8 mouse cellular contexts compared by ENCODE assay signal in the genomic region with DNA sequence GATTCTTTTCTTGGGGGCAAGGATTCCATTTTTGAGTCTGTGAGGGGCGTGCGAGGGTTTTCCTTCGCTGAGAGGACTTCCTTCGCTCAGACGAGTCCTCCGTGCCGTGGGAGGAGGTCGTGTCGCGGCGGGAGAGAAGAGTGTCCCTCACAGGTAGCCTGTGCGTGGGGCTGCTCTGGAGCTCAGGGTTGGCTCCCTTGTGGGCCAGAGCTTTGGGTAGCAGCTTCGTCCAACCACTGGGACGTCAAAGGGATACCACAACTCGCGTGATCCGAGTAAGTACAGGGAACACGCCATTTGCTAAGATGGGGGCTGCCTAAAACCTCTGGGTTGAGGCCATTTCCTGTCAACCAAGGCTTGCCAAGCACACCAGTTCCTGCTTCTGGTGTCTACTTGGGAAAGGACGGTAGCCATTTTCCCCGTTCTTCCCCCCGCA. TPM values are rescaled to one million over a fixed set of nuclear protein-coding genes. Genes with fewer than 3 reads are reported as not detected.
DNase-seq lines count a peak whose midpoint lies in the region; ATAC-seq lines count a peak whose summit lies in the region.

No protein-coding gene starts in this region.

- peak; percentile 36; the same call in 1 of the 2 replicates for ATAC-seq in lung, embryonic 16.5 days (ENCODE audit: low read depth)
- peak; percentile 38; the same call in 1 of the 2 replicates for ATAC-seq in limb, embryonic 13.5 days (ENCODE audit: low FRiP score, low read depth)
- peak; percentile 18; the same call in 1 of the 2 replicates for ATAC-seq in stomach, embryonic 15.5 days (ENCODE audit: insufficient read depth, low FRiP score, low read depth)

- WGBS in lung, embryonic 16.5 days = 44% methylated on average over 21 of the region's 21 CpGs
- WGBS in forebrain, embryonic 10.5 days = 43% methylated on average over 21 of the region's 21 CpGs
- 54% methylated on average over 21 of the region's 21 CpGs for WGBS in limb, embryonic 13.5 days
- 41% methylated on average over 21 of the region's 21 CpGs for WGBS in stomach, embryonic 15.5 days

- peak overlapping the region; percentile 65 for H3K27ac ChIP-seq in lung, embryonic 16.5 days (ENCODE audit: low read length)
- H3K27ac ChIP-seq in forebrain, embryonic 10.5 days = peak overlapping the region; percentile 98
- H3K27ac ChIP-seq in limb, embryonic 13.5 days = peak overlapping the region; percentile 96
- peak overlapping the region; percentile 94 for H3K27ac ChIP-seq in stomach, embryonic 15.5 days

- DNase-seq in lung, adult 18-20 months = no peak
- no peak for DNase-seq in forebrain, embryonic 10.5 days (ENCODE audit: extremely low spot score, low spot score)
- DNase-seq in adrenal gland, postnatal 25 days = no peak
- DNase-seq in frontal cortex, postnatal 10 days (ENCODE audit: low spot score in 2 of 2) = no peak
- no peak for DNase-seq in lung, postnatal 10 days

- peaks cover 6% of the 10 kb centered on the region for H3K9me3 ChIP-seq in lung, embryonic 16.5 days (ENCODE audit: control insufficient read depth, low read length)
- peaks cover 4% of the 10 kb centered on the region for H3K9me3 ChIP-seq in forebrain, embryonic 10.5 days
- H3K9me3 ChIP-seq in limb, embryonic 13.5 days = 0 out of 2 replicates have a peak, but pooled peaks cover 6% of the 10 kb centered on the region
- H3K9me3 ChIP-seq in stomach, embryonic 15.5 days = no peaks in the 10 kb centered on the region

- H3K9ac ChIP-seq in lung, embryonic 16.5 days (ENCODE audit: low read length) = peak overlapping the region; percentile 85
- H3K9ac ChIP-seq in limb, embryonic 13.5 days = peak overlapping the region; percentile 77
- no peak overlapping the region for H3K9ac ChIP-seq in stomach, embryonic 15.5 days

- no peaks in the 10 kb centered on the region for H3K4me1 ChIP-seq in lung, embryonic 16.5 days (replicated peaks; ENCODE audit: control insufficient read depth, insufficient read depth, low read length)
- peaks cover 13% of the 10 kb centered on the region for H3K4me1 ChIP-seq in forebrain, embryonic 10.5 days
- H3K4me1 ChIP-seq in limb, embryonic 13.5 days = no peaks in the 10 kb centered on the region
- H3K4me1 ChIP-seq in stomach, embryonic 15.5 days = no peaks in the 10 kb centered on the region

- peak overlapping the region; percentile 80 for H3K4me2 ChIP-seq in lung, embryonic 16.5 days (ENCODE audit: low read depth, low read length)
- H3K4me2 ChIP-seq in limb, embryonic 13.5 days (replicated peaks) = peak overlapping the region; percentile 67
- H3K4me2 ChIP-seq in stomach, embryonic 15.5 days = peak overlapping the region; percentile 79

- H3K27me3 ChIP-seq in lung, embryonic 16.5 days (ENCODE audit: control insufficient read depth, insufficient read depth, low read depth, low read length) = peaks cover 15% of the 10 kb centered on the region
- H3K27me3 ChIP-seq in forebrain, embryonic 10.5 days (ENCODE audit: poor library complexity, severe bottlenecking) = peaks cover 49% of the 10 kb centered on the region
- H3K27me3 ChIP-seq in limb, embryonic 13.5 days = peaks cover 30% of the 10 kb centered on the region
- peaks cover 5% of the 10 kb centered on the region; the same call in 1 of the 2 replicates for H3K27me3 ChIP-seq in stomach, embryonic 15.5 days (replicated peaks)

- H3K4me3 ChIP-seq in lung, embryonic 16.5 days (ENCODE audit: low read length) = peak overlapping the region; percentile 73
- H3K4me3 ChIP-seq in forebrain, embryonic 10.5 days = peak overlapping the region; percentile 80
- peak overlapping the region; percentile 72 for H3K4me3 ChIP-seq in limb, embryonic 13.5 days
- peak overlapping the region; percentile 81 for H3K4me3 ChIP-seq in stomach, embryonic 15.5 days (replicated peaks)

- no peaks in the 10 kb centered on the region for H3K36me3 ChIP-seq in lung, embryonic 16.5 days (ENCODE audit: control insufficient read depth, insufficient read depth, low read length)
- H3K36me3 ChIP-seq in forebrain, embryonic 10.5 days (replicated peaks) = peaks cover 20% of the 10 kb centered on the region
- H3K36me3 ChIP-seq in limb, embryonic 13.5 days = no peaks in the 10 kb centered on the region; the same call in 1 of the 2 replicates
- no peaks in the 10 kb centered on the region for H3K36me3 ChIP-seq in stomach, embryonic 15.5 days

RNA-seq across cellular contexts. Expression of a gene that starts 0.4 kb away (rescaled TPM):
- 10.3 and 12.9 TPM in 2 replicates for polyA plus RNA-seq in lung, embryonic 16.5 days (2015; fragmentation: Nextera tagmentation; extraction: Ambion mirVana)
- polyA plus RNA-seq in forebrain, embryonic 10.5 days (2016; fragmentation: Nextera tagmentation; extraction: Ambion mirVana) = 12.0 and 13.6 TPM in 2 replicates
- polyA plus RNA-seq in limb, embryonic 13.5 days (2015; fragmentation: Nextera tagmentation; extraction: Ambion mirVana) = 9.9 and 10.2 TPM in 2 replicates
- 10.0 and 11.3 TPM in 2 replicates for polyA plus RNA-seq in stomach, embryonic 15.5 days (2015; fragmentation: Nextera tagmentation; extraction: Ambion mirVana)
- total RNA-seq in adrenal gland, postnatal 25 days (2021) = 13.2 and 15.7 TPM in 2 replicates
